In genomic region chr4:149255277-149256270, GRCm38 (mm10) we compare ENCODE assay signal across 9 mouse cellular contexts. TPM values are rescaled to one million over a fixed set of nuclear protein-coding genes. Genes with fewer than 3 reads are reported as not detected.
DNase-seq lines count a peak whose midpoint lies in the region; ATAC-seq lines count a peak whose summit lies in the region.
"Had no signal": no experiment of that assay in that cellular context is flagged by ENCODE, and none has a peak within 500 bp of the region (broad histone marks: within the 10 kb centered on the region; RNA-seq: fewer than 3 reads in every experiment).

No protein-coding gene starts in this region.

- H3K4me2 ChIP-seq in hindbrain, embryonic 12.5 days (replicated peaks), result peak overlapping the region; percentile 13
- no peak overlapping the region for H3K4me2 ChIP-seq in neural tube, embryonic 14.5 days (ENCODE audit: low read depth, low read length)

- H3K27me3 ChIP-seq in hindbrain, embryonic 12.5 days, result no peaks in the 10 kb centered on the region
- H3K27me3 ChIP-seq in neural tube, embryonic 14.5 days (ENCODE audit: control insufficient read depth, insufficient read depth, low read length), result no peaks in the 10 kb centered on the region

- peaks cover 15% of the 10 kb centered on the region for H3K4me1 ChIP-seq in hindbrain, embryonic 12.5 days
- H3K4me1 ChIP-seq in neural tube, embryonic 14.5 days (ENCODE audit: control insufficient read depth, insufficient read depth, low read length), result no peaks in the 10 kb centered on the region; the same call in 1 of the 2 replicates

- no peak overlapping the region for H3K9ac ChIP-seq in hindbrain, embryonic 12.5 days
- no peak overlapping the region for H3K9ac ChIP-seq in neural tube, embryonic 14.5 days (replicated peaks; ENCODE audit: low read depth, low read length)

- no peaks in the 10 kb centered on the region for H3K9me3 ChIP-seq in hindbrain, embryonic 12.5 days (replicated peaks)
- H3K9me3 ChIP-seq in neural tube, embryonic 14.5 days (ENCODE audit: control insufficient read depth, low read length), result no peaks in the 10 kb centered on the region

- peak; percentile 90 for ATAC-seq in hindbrain, embryonic 12.5 days (ENCODE audit: low FRiP score)
- peak; percentile 81 for ATAC-seq in neural tube, embryonic 14.5 days (ENCODE audit: low read depth)

- DNase-seq in kidney, postnatal 10 days, result peak; percentile 13
- no peak for DNase-seq in kidney, adult 8-10 months
- DNase-seq in embryo, embryonic 9.5 days (ENCODE audit: extremely low spot score), result peak; percentile 42
- no peak for DNase-seq in cerebellum, postnatal 36 days
- DNase-seq in layer of hippocampus, adult 9-11 months, result no peak
- no peak for DNase-seq in testis, postnatal 14 days (ENCODE audit: low spot score)

- WGBS in hindbrain, embryonic 12.5 days, result 26% methylated on average over 13 of the region's 13 CpGs
- WGBS in neural tube, embryonic 14.5 days, result 7% methylated on average over 13 of the region's 13 CpGs

- peak overlapping the region; percentile 80 for H3K27ac ChIP-seq in hindbrain, embryonic 12.5 days
- H3K27ac ChIP-seq in neural tube, embryonic 14.5 days (ENCODE audit: low read depth, low read length), result peak overlapping the region; percentile 64
- H3K27ac ChIP-seq: macrophage had no signal

- H3K36me3 ChIP-seq in hindbrain, embryonic 12.5 days, result peaks cover 59% of the 10 kb centered on the region
- H3K36me3 ChIP-seq in neural tube, embryonic 14.5 days (ENCODE audit: control insufficient read depth, insufficient read depth, low read length), result peaks cover 52% of the 10 kb centered on the region

- no peak overlapping the region for H3K4me3 ChIP-seq in hindbrain, embryonic 12.5 days
- no peak overlapping the region for H3K4me3 ChIP-seq in neural tube, embryonic 14.5 days (ENCODE audit: low read depth, low read length)

RNA-seq across cellular contexts. Expression of gene Kif1b, which starts 51.9 kb away (rescaled TPM):
- 139 and 140 TPM in 2 replicates for polyA plus RNA-seq in hindbrain, embryonic 12.5 days (2016; fragmentation: Nextera tagmentation; extraction: Ambion mirVana)
- 174 and 224 TPM in 2 replicates for polyA plus RNA-seq in neural tube, embryonic 14.5 days (2014; fragmentation: Nextera tagmentation; extraction: Ambion mirVana)

Comparison
In these comparisons a context has a peak if more than half of its experiments do, and no peak if none do; other contexts are left out.
1. DNase-seq: peak in kidney, postnatal 10 days (single experiment) and embryo, embryonic 9.5 days (single experiment); none in kidney, adult 8-10 months (0 of 2), cerebellum, postnatal 36 days (0 of 2), layer of hippocampus, adult 9-11 months (single experiment) and testis, postnatal 14 days (single experiment).